Mouse (Mus musculus) brain, embryonic 14.5 days (tissue): Measurements from ENCODE around the gene Ptpn14.

ENCODE experiments used
- CTCF ChIP-seq: fragments of 200-500 bp; IDR thresholded peaks from 2 replicates; pipeline ENCODE4 v1.5.1; 2012; ENCODE audit warnings: inconsistent platforms, mild to moderate bottlenecking, moderate library complexity, borderline replicate concordance; ENCODE audit not compliant: insufficient read depth, insufficient read length; ENCODE audit errors: extremely low read depth
- POLR2A ChIP-seq: fragments of 200-500 bp; IDR thresholded peaks from 2 replicates; pipeline ENCODE4 v1.6.1; 2012; ENCODE audit warnings: mild to moderate bottlenecking, inconsistent platforms, borderline replicate concordance; ENCODE audit not compliant: poor library complexity, insufficient read depth, insufficient read length, severe bottlenecking; ENCODE audit errors: extremely low read depth

- TF ChIP-seq POLR2A (no peak), CTCF (no peak)
Observed at GRCm38 (mm10) chr1:189879965-189880364, 151.9 kb downstream of the Ptpn14 start.
